30 mouse cellular contexts compared by ENCODE assay signal in the genomic region with DNA sequence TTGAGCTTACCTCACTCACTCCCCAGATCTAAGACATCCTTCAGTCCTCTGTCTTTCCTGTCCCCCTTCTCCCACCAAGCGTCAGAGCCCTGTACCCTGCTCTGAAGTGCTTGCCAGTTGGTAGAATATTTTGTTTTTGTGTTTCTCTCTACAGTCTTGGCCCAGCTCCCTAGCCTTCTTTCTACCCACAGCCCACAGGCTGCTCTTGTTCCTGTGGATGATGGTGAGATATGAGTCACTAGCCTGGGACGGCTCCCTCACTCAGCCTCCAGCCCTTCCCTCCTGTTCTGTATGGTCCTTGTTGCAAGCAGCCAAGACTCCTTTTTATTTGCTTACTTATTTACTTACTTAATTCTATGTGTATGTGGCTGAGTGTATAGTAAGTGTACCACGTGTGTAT. TPM values are rescaled to one million over a fixed set of nuclear protein-coding genes. Genes with fewer than 3 reads are reported as not detected.
DNase-seq lines count a peak whose midpoint lies in the region; ATAC-seq and TF ChIP-seq lines count a peak whose summit lies in the region.
"Had no signal": no experiment of that assay in that cellular context is flagged by ENCODE, and none has a peak within 500 bp of the region (broad histone marks: within the 10 kb centered on the region; RNA-seq: fewer than 3 reads in every experiment).

No protein-coding gene starts in this region.

- intact Hi-C loops in heart, postnatal 25 days (cut with DNase I) = no loop called here

- TF ChIP-seq POLR2A in olfactory bulb, adult 2 months (IDR thresholded peaks at IDR 0.05; ENCODE audit: insufficient read depth, low read depth, low read length) = no peak

- H3K4me1 ChIP-seq in olfactory bulb, adult 2 months (ENCODE audit: control insufficient read depth, insufficient read depth, low read length) = no peaks in the 10 kb centered on the region
- H3K4me1 ChIP-seq in hindbrain, embryonic 14.5 days (replicated peaks; ENCODE audit: control insufficient read depth, insufficient read depth, low read length) = no peaks in the 10 kb centered on the region
- H3K4me1 ChIP-seq: embryonic facial prominence, embryonic 13.5 days; liver, embryonic 12.5 days; midbrain, embryonic 15.5 days had no signal

- H3K9ac ChIP-seq in hindbrain, embryonic 14.5 days = no peak overlapping the region
- H3K9ac ChIP-seq: embryonic facial prominence, embryonic 13.5 days; forebrain, postnatal 0 days; heart, embryonic 13.5 days; kidney, embryonic 15.5 days; liver, embryonic 12.5 days; lung, embryonic 14.5 days; midbrain, embryonic 15.5 days had no signal

- H3K36me3 ChIP-seq in hindbrain, embryonic 14.5 days (replicated peaks; ENCODE audit: control insufficient read depth, insufficient read depth) = peaks cover 25% of the 10 kb centered on the region

- no peak for ATAC-seq in hindbrain, embryonic 14.5 days (ENCODE audit: low FRiP score)
- ATAC-seq: forebrain, postnatal 0 days; hindbrain, postnatal 0 days; intestine, postnatal 0 days; liver, embryonic 12.5 days; midbrain, embryonic 15.5 days had no signal

- no peak overlapping the region for H3K4me2 ChIP-seq in hindbrain, embryonic 14.5 days (replicated peaks)
- H3K4me2 ChIP-seq: embryonic facial prominence, embryonic 13.5 days; heart, embryonic 13.5 days; kidney, embryonic 15.5 days; liver, embryonic 12.5 days; lung, embryonic 14.5 days; midbrain, embryonic 15.5 days had no signal

- no peak overlapping the region for H3K4me3 ChIP-seq in olfactory bulb, adult 2 months (ENCODE audit: insufficient read depth, low read depth, low read length)
- no peak overlapping the region for H3K4me3 ChIP-seq in hindbrain, embryonic 14.5 days (replicated peaks; ENCODE audit: low read length)
- H3K4me3 ChIP-seq: embryonic facial prominence, embryonic 13.5 days; heart, embryonic 13.5 days; kidney, embryonic 15.5 days; liver, embryonic 12.5 days; midbrain, embryonic 15.5 days; myocyte had no signal

- H3K27ac ChIP-seq in olfactory bulb, adult 2 months (ENCODE audit: insufficient read depth, low read depth, low read length) = peak overlapping the region; percentile 20; the same call in 1 of the 2 replicates
- no peak overlapping the region for H3K27ac ChIP-seq in hindbrain, embryonic 14.5 days
- H3K27ac ChIP-seq: embryonic facial prominence, embryonic 13.5 days; heart, embryonic 13.5 days; hindbrain, postnatal 0 days; kidney, embryonic 15.5 days; liver, embryonic 12.5 days; midbrain, embryonic 15.5 days had no signal

- no peaks in the 10 kb centered on the region for H3K27me3 ChIP-seq in hindbrain, embryonic 14.5 days (ENCODE audit: control insufficient read depth, insufficient read depth, low read length)
- H3K27me3 ChIP-seq: embryonic facial prominence, embryonic 13.5 days; heart, embryonic 13.5 days; kidney, embryonic 15.5 days; liver, embryonic 12.5 days; midbrain, embryonic 15.5 days had no signal

- H3K9me3 ChIP-seq in hindbrain, embryonic 14.5 days (ENCODE audit: control insufficient read depth, low read length) = no peaks in the 10 kb centered on the region
- H3K9me3 ChIP-seq: embryonic facial prominence, embryonic 13.5 days; heart, embryonic 13.5 days; kidney, embryonic 15.5 days; liver, embryonic 12.5 days; midbrain, embryonic 15.5 days had no signal

- TF ChIP-seq CTCF in olfactory bulb, adult 2 months (IDR thresholded peaks at IDR 0.05; ENCODE audit: insufficient read depth, low read depth, low read length) = no peak

- WGBS in olfactory bulb, adult 2 months = 33% methylated on average over 3 of the region's 3 CpGs
- 94% methylated on average over 3 of the region's 3 CpGs for WGBS in hindbrain, embryonic 14.5 days

- DNase-seq in layer of hippocampus, adult 11-12 months (ENCODE audit: low spot score) = peak; percentile 47
- DNase-seq in layer of hippocampus, postnatal 25 days (ENCODE audit: extremely low spot score in 1 of 2, low spot score in 1 of 2) = no peak
- DNase-seq in 416B (ENCODE audit: low read depth) = peak; percentile 8
- DNase-seq in layer of hippocampus, adult 18-20 months (ENCODE audit: low spot score in 2 of 2) = peak; percentile 60 to 78
- no peak for DNase-seq in heart, postnatal 25 days (ENCODE audit: low spot score)
- DNase-seq in hindbrain, embryonic 14.5 days (ENCODE audit: low spot score) = no peak
- no peak for DNase-seq in urinary bladder, postnatal 25 days (ENCODE audit: low spot score)
- DNase-seq: adrenal gland, adult 2 months; B cell, adult 2 months; cerebellum, postnatal 10 days; forebrain, postnatal 0 days; gastrocnemius, postnatal 10 days; heart, adult 11 months; lung, embryonic 14.5 days; lung, postnatal 36 days; thymus, adult 18-20 months; thymus, postnatal 4 days had no signal

RNA-seq across cellular contexts. Expression of a gene that starts 16.1 kb away (rescaled TPM):
- under 1 TPM in 1 of 2 experiments, not detected in 1; 0.19 TPM for total RNA-seq in layer of hippocampus, postnatal 25 days (2021)
- under 1 TPM; 0.10 to 0.20 TPM for total RNA-seq in layer of hippocampus, adult 18-20 months (2021)
- polyA plus RNA-seq in olfactory bulb, adult 2 months (2012; ENCODE audit: insufficient read depth, insufficient read length, low replicate concordance, missing spikeins) = not detected in 2 replicates
- not detected for total RNA-seq in heart, postnatal 25 days (2021)
- polyA plus RNA-seq in hindbrain, embryonic 14.5 days (2014; fragmentation: Nextera tagmentation; extraction: Ambion mirVana) = 0.13 and 0.39 TPM in 2 replicates
- total RNA-seq: adrenal gland, adult 2 months; hematopoietic stem cell, adult 5-6 weeks had no signal
- polyA plus RNA-seq: adrenal gland, adult 2 months; heart, embryonic 13.5 days; stomach, embryonic 14.5 days had no signal

RNA-seq across cellular contexts. Expression of a gene that starts 56.6 kb away (rescaled TPM):
- under 1 TPM; 0.25 to 0.89 TPM for total RNA-seq in layer of hippocampus, postnatal 25 days (2021)
- under 1 TPM; 0.27 to 0.33 TPM for total RNA-seq in layer of hippocampus, adult 18-20 months (2021)
- polyA plus RNA-seq in olfactory bulb, adult 2 months (2012; ENCODE audit: insufficient read depth, insufficient read length, low replicate concordance, missing spikeins) = not detected in 2 replicates
- not detected for total RNA-seq in heart, postnatal 25 days (2021)
- 1.0 and 1.9 TPM in 2 replicates for polyA plus RNA-seq in hindbrain, embryonic 14.5 days (2014; fragmentation: Nextera tagmentation; extraction: Ambion mirVana)
- total RNA-seq: adrenal gland, adult 2 months; gastrocnemius, postnatal 10 days; hematopoietic stem cell, adult 5-6 weeks; megakaryocyte-erythroid progenitor cell, adult 5-6 weeks had no signal
- polyA plus RNA-seq: adrenal gland, adult 2 months; embryonic facial prominence, embryonic 13.5 days; heart, embryonic 13.5 days; large intestine, adult 2 months; myocyte had no signal

Comparison
In these comparisons a context has a peak if more than half of its experiments do, and no peak if none do; other contexts are left out.
1. DNase-seq: peak in layer of hippocampus, adult 11-12 months (single experiment), 416B (single experiment) and layer of hippocampus, adult 18-20 months (2 of 2); none in layer of hippocampus, postnatal 25 days (0 of 2), heart, postnatal 25 days (single experiment), hindbrain, embryonic 14.5 days (single experiment) and urinary bladder, postnatal 25 days (single experiment).